Mouse (Mus musculus) bone marrow, adult 2 months (tissue): ENCODE results near the gene Pepd.

Experiments used
- CTCF ChIP-seq: fragments of 200-500 bp; IDR thresholded peaks from 2 replicates; pipeline ENCODE4 v1.5.1; 2011; ENCODE audit warnings: low read length, control low read depth; ENCODE audit not compliant: control insufficient read depth, insufficient read depth
- POLR2A ChIP-seq: fragments of 200-500 bp; IDR thresholded peaks from 2 replicates; pipeline ENCODE4 v1.6.1; 2011; ENCODE audit warnings: low read depth, mild to moderate bottlenecking, control low read depth, low read length, borderline replicate concordance; ENCODE audit not compliant: control insufficient read depth

GRCm38 (mm10) chr7:34992766-34993165 is 80.6 kb downstream of the Pepd start:
- TF ChIP-seq POLR2A (no peak), CTCF (no peak)
